Mouse (Mus musculus): ENCODE results near the gene Jund. TPM values are rescaled to one million over a fixed set of nuclear protein-coding genes. Genes with fewer than 3 reads are reported as not detected.
A peak's percentile ranks its signal among the peaks of the same experiment; 100 is the strongest.

Gene Jund
- total and polyA plus RNA-seq, 3 experiments, result 191 to 283 (median 279) TPM

DNA sequence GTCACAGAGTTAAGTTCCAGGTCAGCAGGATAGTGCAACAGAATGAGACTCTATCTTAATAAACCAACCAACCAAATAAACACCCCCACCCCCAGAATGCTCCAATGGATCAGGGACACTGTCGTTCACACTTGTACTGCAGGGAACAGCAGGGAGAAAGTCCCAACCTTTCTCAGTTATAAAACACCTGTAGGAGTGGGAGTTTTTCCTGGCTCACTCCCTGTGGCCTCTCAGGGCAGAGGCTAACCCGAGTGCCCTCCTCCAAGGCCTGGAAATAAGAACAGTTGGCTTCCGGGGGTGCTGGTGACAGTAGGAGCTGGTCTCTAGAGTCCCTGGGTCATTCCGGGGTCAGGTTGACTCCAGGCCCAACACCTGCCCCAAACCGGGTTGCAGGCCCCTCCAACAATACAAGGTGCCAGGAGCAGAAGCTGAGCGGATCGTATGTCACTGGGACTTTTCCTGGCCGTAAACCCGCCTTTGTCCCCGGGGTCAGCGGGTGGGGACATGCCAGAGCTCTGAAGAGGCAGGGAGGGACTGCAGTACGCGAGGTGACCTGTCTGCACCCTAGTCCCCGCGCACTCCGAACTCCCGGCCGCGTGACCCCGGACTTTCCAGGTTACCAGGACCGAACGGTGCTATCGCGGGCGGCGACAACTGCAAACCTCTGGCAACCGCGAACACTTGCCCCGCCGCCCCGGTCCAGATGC lies 39.7 kb upstream of the Jund start:
- dilution Hi-C loops (cut with MboI; ENCODE audit: extremely low pct_ligation_motif_present, extremely low pct_unique_long_range_greater_than_20kb, low sequenced_read_pairs), result no loop called here
- peaks cover 4 to 39% of the 10 kb centered on the region in 2 experiments for H3K36me3 ChIP-seq (replicated peaks in 1 of 2; ENCODE audit: control insufficient read depth in 1 of 2, insufficient read depth in 1 of 2, low read length in 1 of 2)
- in situ Hi-C loops (cut with MboI; ENCODE audit: low pct_ligation_motif_present, low pct_unique_long_range_greater_than_20kb, low sequenced_read_pairs), result no loop called here
- peak overlapping the region; percentile 79 to 89 (median 80) for H3K4me3 ChIP-seq (replicated peaks in 1 of 3; ENCODE audit: low read depth in 2 of 3, low read length in 2 of 3, poor library complexity in 1 of 3)
- H3K4me1 ChIP-seq (ENCODE audit: control insufficient read depth in 1 of 2, insufficient read depth in 2 of 2), result peaks cover 10 to 57% of the 10 kb centered on the region in 2 experiments
- DNase-seq (ENCODE audit: extremely low read depth), result no peak
- peak overlapping the region; percentile 76 for H3K4me2 ChIP-seq (ENCODE audit: insufficient read depth, low read depth, poor library complexity, severe bottlenecking)
- H3K9ac ChIP-seq (ENCODE audit: insufficient read depth, low read depth), result peak overlapping the region; percentile 77
- TF ChIP-seq TBP (conservative IDR thresholded peaks at IDR 0.05; ENCODE audit: low read depth, low read length) (no peak), ZKSCAN1 (IDR thresholded peaks at IDR 0.05; ENCODE audit: borderline replicate concordance, low read depth, low read length) (no peak), MAX (IDR thresholded peaks at IDR 0.05; ENCODE audit: low read length) (0 out of 2 replicates have a peak, but pooled peaks have one; percentile 5)
- H3K79me2 ChIP-seq (replicated peaks; ENCODE audit: control insufficient read depth, extremely low read depth, insufficient read depth, poor library complexity, severe bottlenecking), result peaks cover 12% of the 10 kb centered on the region; the same call in 1 of the 2 replicates
- no peaks in the 10 kb centered on the region for H3K9me3 ChIP-seq (replicated peaks; ENCODE audit: low read length)
- peaks cover 1% of the 10 kb centered on the region for H3K27me3 ChIP-seq (replicated peaks)
- H3K27ac ChIP-seq (ENCODE audit: insufficient read depth, low read depth), result 0 out of 2 replicates have a peak overlapping the region, but pooled peaks have one; percentile 29

- Histone ChIP-seq H3K4me2 (ENCODE audit: insufficient read depth, low read depth, poor library complexity, severe bottlenecking) (peak overlapping the region; percentile 48), H3K4me3 (replicated peaks in 1 of 3; ENCODE audit: low read depth in 2 of 3, low read length in 2 of 3, poor library complexity in 1 of 3) (peak overlapping the region; percentile 79 to 89 (median 80)), H3K4me1 (ENCODE audit: control insufficient read depth in 1 of 2, insufficient read depth in 2 of 2) (peaks cover 10 to 50% of the 10 kb centered on the region in 2 experiments), H3K36me3 (replicated peaks in 1 of 2; ENCODE audit: control insufficient read depth in 1 of 2, insufficient read depth in 1 of 2, low read length in 1 of 2) (peaks cover 4 to 32% of the 10 kb centered on the region in 2 experiments), H3K9ac (ENCODE audit: insufficient read depth, low read depth) (peak overlapping the region; percentile 77), H3K9me3 (replicated peaks; ENCODE audit: low read length) (no peaks in the 10 kb centered on the region), H3K27me3 (replicated peaks) (peaks cover 1% of the 10 kb centered on the region), H3K79me2 (replicated peaks; ENCODE audit: control insufficient read depth, extremely low read depth, insufficient read depth, poor library complexity, severe bottlenecking) (peaks cover 12% of the 10 kb centered on the region; the same call in 1 of the 2 replicates), H3K27ac (ENCODE audit: insufficient read depth, low read depth) (peak overlapping the region; percentile 41)
- dilution Hi-C loops (cut with MboI; ENCODE audit: extremely low pct_ligation_motif_present, extremely low pct_unique_long_range_greater_than_20kb, low sequenced_read_pairs) (no loop called here), in situ Hi-C loops (cut with MboI; ENCODE audit: low pct_ligation_motif_present, low pct_unique_long_range_greater_than_20kb, low sequenced_read_pairs) (loop anchor here (10.0 kb wide), 1 partner anchor 55 kb away; the partner anchor contains the start of gene Gm3336)
- DNase-seq (ENCODE audit: extremely low read depth), result peak; percentile 87
- peak; percentile 34; the same call in 1 of the 2 replicates for TF ChIP-seq ELF1 (IDR thresholded peaks at IDR 0.05; ENCODE audit: low read depth, low read length)
- no peak for TF ChIP-seq MYC (IDR thresholded peaks at IDR 0.05; ENCODE audit: low read depth, low read length)
- peak; percentile 41; the same call in 1 of the 2 replicates for TF ChIP-seq POLR2A (IDR thresholded peaks at IDR 0.05; ENCODE audit: low read depth, low read length)
- no peak; the same call in 1 of the 2 replicates for TF ChIP-seq POLR2AphosphoS2 (IDR thresholded peaks at IDR 0.05; ENCODE audit: low read depth, low read length)
- TF ChIP-seq NELFE (IDR thresholded peaks at IDR 0.05; ENCODE audit: low read depth, low read length), result 0 out of 2 replicates have a peak, but pooled peaks have one; percentile 21
- TF ChIP-seq EP300 (IDR thresholded peaks at IDR 0.05; ENCODE audit: low read length), result no peak
- peak; percentile 82 for TF ChIP-seq NRF1 (IDR thresholded peaks at IDR 0.05; ENCODE audit: low read depth, low read length)
- no peak for TF ChIP-seq RAD21 (IDR thresholded peaks at IDR 0.05; ENCODE audit: low read depth, low read length)
- TF ChIP-seq IRF4 (IDR thresholded peaks at IDR 0.05; ENCODE audit: low read depth, low read length), result no peak; the same call in 1 of the 2 replicates
- no peak; the same call in 1 of the 2 replicates for TF ChIP-seq MXI1 (IDR thresholded peaks at IDR 0.05; ENCODE audit: low read depth, low read length)
- no peak for TF ChIP-seq ZNF384 (IDR thresholded peaks at IDR 0.05; ENCODE audit: low read depth, low read length)
- no peak for TF ChIP-seq CHD2 (IDR thresholded peaks at IDR 0.05; ENCODE audit: low read length)
- TF ChIP-seq CHD1 (IDR thresholded peaks at IDR 0.05; ENCODE audit: low read depth, low read length), result no peak
- TF ChIP-seq RCOR1 (conservative IDR thresholded peaks at IDR 0.05; ENCODE audit: low read depth, low read length), result no peak
- no peak for TF ChIP-seq TBP (conservative IDR thresholded peaks at IDR 0.05; ENCODE audit: low read depth, low read length)
- no peak for TF ChIP-seq UBTF (IDR thresholded peaks at IDR 0.05; ENCODE audit: low read depth, low read length)
- TF ChIP-seq ZMIZ1 (IDR thresholded peaks at IDR 0.05; ENCODE audit: low read depth, low read length), result no peak
- TF ChIP-seq TCF12 (IDR thresholded peaks at IDR 0.05; ENCODE audit: low read depth, low read length), result peak; percentile 66
- TF ChIP-seq PAX5 (IDR thresholded peaks at IDR 0.05; ENCODE audit: low read length), result no peak
- TF ChIP-seq HCFC1 (IDR thresholded peaks at IDR 0.05; ENCODE audit: low read depth, low read length), result peak; percentile 66
- TF ChIP-seq MAZ (IDR thresholded peaks at IDR 0.05; ENCODE audit: low read depth, low read length), result peak; percentile 65; the same call in 1 of the 2 replicates
- no peak for TF ChIP-seq MAFK (IDR thresholded peaks at IDR 0.05; ENCODE audit: insufficient replicate concordance, low read length)
- no peak for TF ChIP-seq ZKSCAN1 (IDR thresholded peaks at IDR 0.05; ENCODE audit: borderline replicate concordance, low read depth, low read length)
- TF ChIP-seq E2F4 (IDR thresholded peaks at IDR 0.05; ENCODE audit: insufficient replicate concordance, low read depth, low read length), result no peak
- TF ChIP-seq JUND (conservative IDR thresholded peaks at IDR 0.05; ENCODE audit: low read depth, low read length), result no peak
- peak; percentile 83 for TF ChIP-seq SIN3A (IDR thresholded peaks at IDR 0.05; ENCODE audit: low read length)
- TF ChIP-seq SMC3 (IDR thresholded peaks at IDR 0.05; ENCODE audit: low read depth, low read length), result no peak
- TF ChIP-seq ETS1 (conservative IDR thresholded peaks at IDR 0.05; ENCODE audit: low read depth, low read length), result peak; percentile 66
- no peak for TF ChIP-seq CTCF (conservative IDR thresholded peaks at IDR 0.05 in 1 of 2, IDR thresholded peaks at IDR 0.05 in 1 of 2; ENCODE audit: low read depth in 2 of 2, low read length in 2 of 2)
- no peak for TF ChIP-seq MAX (IDR thresholded peaks at IDR 0.05; ENCODE audit: low read length)
These were observed 39.0 kb upstream of the Jund start for GRCm38 (mm10) chr8:70659604-70660272.

Data from CH12.LX (cell line).